Mouse (Mus musculus) kidney, postnatal 4 days (tissue): ENCODE measurements around the gene Ankrd37.
A peak's percentile ranks its signal among the peaks of the same experiment; 100 is the strongest.

ENCODE experiments used
- DNase-seq, 2 experiments: peaks; one replicate each; pipeline ENCODE4 v3.0.0; 2021; ENCODE audit warnings: mixed read lengths in 2 of 2

The Ankrd37 gene

DNA sequence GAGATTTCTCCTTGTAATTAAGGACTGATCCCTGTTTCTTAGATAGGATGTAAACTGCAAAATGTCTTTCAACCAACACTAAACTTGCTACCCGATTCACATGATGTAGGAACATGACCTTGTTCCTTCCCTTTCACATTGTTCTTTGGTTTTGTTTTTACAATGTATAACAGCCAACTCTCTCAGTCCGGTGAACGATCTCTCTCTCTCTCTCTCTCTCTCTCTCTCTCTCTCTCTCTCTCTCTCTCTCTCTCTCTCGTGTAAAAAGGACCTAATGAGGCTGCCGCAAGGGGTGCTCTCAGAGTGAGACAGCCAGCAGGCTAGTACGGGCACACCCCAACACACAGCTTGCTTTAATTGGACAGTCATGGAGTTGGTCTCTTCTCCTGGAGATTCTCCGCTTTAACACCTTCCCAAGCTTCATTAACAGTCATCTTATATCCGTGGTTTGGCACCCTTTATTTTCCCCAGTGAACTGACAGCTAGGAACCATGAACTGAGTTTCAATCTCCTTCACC, 31.5 kb downstream of the Ankrd37 start:
- DNase-seq: no peak

DNA sequence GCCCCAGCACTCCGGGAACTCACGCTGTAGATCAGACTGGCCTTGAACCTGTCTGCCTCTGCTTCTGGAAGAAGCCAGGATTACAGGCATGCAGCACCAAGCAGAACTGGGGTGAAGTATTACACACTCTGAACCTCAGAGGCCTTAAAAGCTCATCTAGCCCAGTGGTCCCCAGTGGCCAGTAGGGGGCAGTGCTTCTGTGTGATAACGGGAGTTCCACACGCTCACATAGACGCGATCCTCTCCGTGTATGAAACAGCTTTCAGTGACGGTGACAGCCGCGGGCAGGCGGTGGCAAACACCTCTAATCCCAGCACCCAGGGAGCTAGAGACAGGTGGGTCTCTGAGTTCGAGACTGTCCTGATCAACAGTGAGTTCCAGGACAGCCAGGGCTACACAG, 34.6 kb downstream of the Ankrd37 start:
- peak in 1 of 2 experiments; percentile 8 for DNase-seq

DNA sequence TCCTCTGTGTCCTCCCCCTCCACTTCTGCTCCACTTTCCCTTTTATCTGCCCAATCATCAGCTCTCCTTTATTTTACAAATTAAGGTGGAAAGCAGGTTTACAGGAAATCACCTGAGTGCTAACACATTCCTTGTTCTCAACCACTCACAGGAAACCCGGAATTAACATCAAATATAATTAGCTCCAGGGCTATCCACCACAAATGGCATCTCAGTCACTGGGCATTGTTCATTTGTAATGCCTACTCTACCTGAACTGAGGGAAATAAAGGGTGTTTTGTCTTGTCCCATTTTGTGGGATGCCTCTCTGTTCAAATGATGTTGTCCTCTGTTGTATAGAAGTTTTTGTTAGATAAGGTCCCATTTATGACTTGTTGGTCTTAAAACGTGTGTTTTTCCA, 54.9 kb downstream of the Ankrd37 start:
- DNase-seq: no peak
